Mouse (Mus musculus): ENCODE measurements around the gene Gm4981. TPM values are rescaled to one million over a fixed set of nuclear protein-coding genes. Genes with fewer than 3 reads are reported as not detected.

The Gm4981 gene
- total RNA-seq (2014; rRNA removed; ENCODE audit: low replicate concordance): not detected in 2 replicates
- not detected in 2 replicates for polyA plus RNA-seq (2015; fragmentation: Nextera tagmentation; extraction: Ambion mirVana)

- no peaks in the 10 kb centered on the region for H3K36me3 ChIP-seq (replicated peaks; ENCODE audit: control insufficient read depth, insufficient read depth, low read length)
- H3K27me3 ChIP-seq (ENCODE audit: control insufficient read depth, insufficient read depth, low read length): no peaks in the 10 kb centered on the region
- ATAC-seq (ENCODE audit: insufficient read depth, low read depth) (no peak), DNase-seq (ENCODE audit: low spot score) (no peak)
- 76% methylated on average over 10 of the region's 10 CpGs for WGBS
- no peak within 1 kb of the TSS for H3K4me2 ChIP-seq (ENCODE audit: low read depth, low read length)
- no peaks in the 10 kb centered on the region for H3K4me1 ChIP-seq (ENCODE audit: control insufficient read depth, insufficient read depth)
- TF ChIP-seq CTCF (IDR thresholded peaks at IDR 0.05; ENCODE audit: low read depth): no peak
- no peak for TF ChIP-seq EP300 (IDR thresholded peaks at IDR 0.05; ENCODE audit: low read depth)
- H3K27ac ChIP-seq (ENCODE audit: low read depth): no peak within 1 kb of the TSS
- H3K4me3 ChIP-seq (ENCODE audit: low read depth, low read length): no peak within 1 kb of the TSS
- peaks cover 10% of the 10 kb centered on the region for H3K9me3 ChIP-seq (replicated peaks; ENCODE audit: control insufficient read depth, low read length)
- H3K9ac ChIP-seq (replicated peaks; ENCODE audit: low read depth, low read length): no peak within 1 kb of the TSS
Measured at GRCm38 (mm10) chr10:58236613-58237012, at the start of gene Gm4981. Gm4981 (minus strand) TSS chr10:58236701.

GRCm38 (mm10) chr10:58282238-58282637 is 45.7 kb upstream of the Gm4981 start:
- Histone ChIP-seq H3K9me3 (replicated peaks; ENCODE audit: control insufficient read depth, low read length) (no peaks in the 10 kb centered on the region), H3K9ac (replicated peaks; ENCODE audit: low read depth, low read length) (no peak overlapping the region), H3K4me1 (ENCODE audit: control insufficient read depth, insufficient read depth) (no peaks in the 10 kb centered on the region), H3K4me3 (ENCODE audit: low read depth, low read length) (no peak overlapping the region), H3K27ac (ENCODE audit: low read depth) (no peak overlapping the region), H3K36me3 (replicated peaks; ENCODE audit: control insufficient read depth, insufficient read depth, low read length) (peaks cover 63% of the 10 kb centered on the region), H3K4me2 (ENCODE audit: low read depth, low read length) (no peak overlapping the region), H3K27me3 (ENCODE audit: control insufficient read depth, insufficient read depth, low read length) (no peaks in the 10 kb centered on the region)
- no peak for ATAC-seq (ENCODE audit: insufficient read depth, low read depth)
- 92% methylated on average over 7 of the region's 7 CpGs for WGBS
- no peak for DNase-seq (ENCODE audit: low spot score)
- no peak for TF ChIP-seq CTCF (IDR thresholded peaks at IDR 0.05; ENCODE audit: low read depth)
- no peak for TF ChIP-seq EP300 (IDR thresholded peaks at IDR 0.05; ENCODE audit: low read depth)

- TF ChIP-seq EP300 (IDR thresholded peaks at IDR 0.05; ENCODE audit: low read depth): no peak
- TF ChIP-seq CTCF (IDR thresholded peaks at IDR 0.05; ENCODE audit: low read depth): peak; percentile 31
- Histone ChIP-seq H3K27ac (ENCODE audit: low read depth) (no peak overlapping the region), H3K9me3 (replicated peaks; ENCODE audit: control insufficient read depth, low read length) (no peaks in the 10 kb centered on the region), H3K9ac (replicated peaks; ENCODE audit: low read depth, low read length) (no peak overlapping the region), H3K4me1 (ENCODE audit: control insufficient read depth, insufficient read depth) (peaks cover 9% of the 10 kb centered on the region; the same call in 1 of the 2 replicates), H3K4me3 (ENCODE audit: low read depth, low read length) (no peak overlapping the region), H3K4me2 (ENCODE audit: low read depth, low read length) (no peak overlapping the region), H3K27me3 (ENCODE audit: control insufficient read depth, insufficient read depth, low read length) (no peaks in the 10 kb centered on the region), H3K36me3 (replicated peaks; ENCODE audit: control insufficient read depth, insufficient read depth, low read length) (peaks cover 35% of the 10 kb centered on the region)
- no peak for ATAC-seq (ENCODE audit: insufficient read depth, low read depth)
- DNase-seq (ENCODE audit: low spot score): peak; percentile 37
- WGBS: 44% methylated on average over 5 of the region's 5 CpGs
Measured at GRCm38 (mm10) chr10:58258466-58258865, 22.0 kb upstream of the Gm4981 start.

- H3K4me2 ChIP-seq (ENCODE audit: low read depth, low read length): peak overlapping the region; percentile 68
- H3K4me3 ChIP-seq (ENCODE audit: low read depth, low read length): peak overlapping the region; percentile 89
- H3K9ac ChIP-seq (replicated peaks; ENCODE audit: low read depth, low read length): peak overlapping the region; percentile 69
- H3K4me1 ChIP-seq (ENCODE audit: control insufficient read depth, insufficient read depth): peaks cover 9% of the 10 kb centered on the region; the same call in 1 of the 2 replicates
- no peaks in the 10 kb centered on the region for H3K27me3 ChIP-seq (ENCODE audit: control insufficient read depth, insufficient read depth, low read length)
- DNase-seq (ENCODE audit: low spot score) (peak; percentile 34), ATAC-seq (ENCODE audit: insufficient read depth, low read depth) (no peak)
- H3K9me3 ChIP-seq (replicated peaks; ENCODE audit: control insufficient read depth, low read length): no peaks in the 10 kb centered on the region
- peaks cover 17% of the 10 kb centered on the region; the same call in 1 of the 2 replicates for H3K36me3 ChIP-seq (replicated peaks; ENCODE audit: control insufficient read depth, insufficient read depth, low read length)
- 0% methylated on average over 4 of the region's 4 CpGs for WGBS
- H3K27ac ChIP-seq (ENCODE audit: low read depth): peak overlapping the region; percentile 68; the same call in 1 of the 2 replicates
- TF ChIP-seq EP300 (IDR thresholded peaks at IDR 0.05; ENCODE audit: low read depth): no peak
- no peak for TF ChIP-seq CTCF (IDR thresholded peaks at IDR 0.05; ENCODE audit: low read depth)
Measured at GRCm38 (mm10) chr10:58255954-58256353, 19.5 kb upstream of the Gm4981 start.

DNA sequence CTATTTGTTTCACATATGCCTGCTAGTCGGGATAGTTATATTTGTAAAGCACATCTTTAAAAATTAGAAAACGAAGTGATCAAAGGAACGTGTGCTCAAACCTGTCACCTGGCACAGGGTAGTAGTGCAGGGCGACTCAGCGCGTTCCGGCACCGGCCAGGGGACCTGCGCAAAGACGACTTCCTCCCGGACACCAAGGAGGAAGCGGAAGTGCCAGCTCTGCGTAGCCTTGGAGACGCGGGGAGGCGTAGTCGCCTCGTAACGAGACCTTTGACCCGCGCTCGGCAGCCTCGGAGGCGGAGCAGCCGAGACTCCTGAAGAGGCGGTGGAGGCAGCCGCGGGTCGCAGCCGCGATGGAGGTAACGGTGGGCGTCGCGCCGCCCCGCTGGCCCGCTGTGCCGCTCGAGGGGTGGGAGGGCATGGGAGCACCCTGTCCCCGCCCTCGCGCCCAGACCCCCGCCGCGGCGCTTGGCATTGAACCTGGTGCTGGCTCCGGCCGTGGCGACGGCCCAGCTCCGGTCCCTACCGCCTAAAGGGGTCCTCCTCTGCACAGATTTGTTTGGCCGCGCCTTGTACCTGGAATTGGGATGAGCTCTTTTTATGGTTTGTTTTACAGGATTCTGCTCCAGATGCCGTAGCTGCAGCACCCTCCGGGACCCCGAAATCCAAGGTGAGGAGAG is 18.9 kb upstream of the Gm4981 start, which contains the start of gene Gcc2:
Gene Gcc2 (plus strand): TSS at position 285 of the 680 bp plus-strand sequence.
- peaks cover 9% of the 10 kb centered on the region; the same call in 1 of the 2 replicates for H3K4me1 ChIP-seq (ENCODE audit: control insufficient read depth, insufficient read depth)
- peak within 1 kb of the TSS; percentile 68 for H3K4me2 ChIP-seq (ENCODE audit: low read depth, low read length)
- H3K36me3 ChIP-seq (replicated peaks; ENCODE audit: control insufficient read depth, insufficient read depth, low read length): 0 out of 2 replicates have a peak, but pooled peaks cover 14% of the 10 kb centered on the region
- H3K27me3 ChIP-seq (ENCODE audit: control insufficient read depth, insufficient read depth, low read length): no peaks in the 10 kb centered on the region
- H3K9ac ChIP-seq (replicated peaks; ENCODE audit: low read depth, low read length): peak within 1 kb of the TSS; percentile 69
- DNase-seq (ENCODE audit: low spot score) (peak; percentile 95), ATAC-seq (ENCODE audit: insufficient read depth, low read depth) (peak; percentile 98)
- peak within 1 kb of the TSS; percentile 68 for H3K27ac ChIP-seq (ENCODE audit: low read depth)
- TF ChIP-seq CTCF (IDR thresholded peaks at IDR 0.05; ENCODE audit: low read depth): no peak
- TF ChIP-seq EP300 (IDR thresholded peaks at IDR 0.05; ENCODE audit: low read depth): no peak
- peak within 1 kb of the TSS; percentile 89 for H3K4me3 ChIP-seq (ENCODE audit: low read depth, low read length)
- H3K9me3 ChIP-seq (replicated peaks; ENCODE audit: control insufficient read depth, low read length): no peaks in the 10 kb centered on the region
- WGBS: under 1% methylated on average over 58 of the region's 58 CpGs
